Mouse (Mus musculus): Measurements from ENCODE around the gene Gm45713. TPM values are rescaled to one million over a fixed set of nuclear protein-coding genes. Genes with fewer than 3 reads are reported as not detected.

Gm45713 gene
- polyA plus RNA-seq, 1 experiment from 2014 or later, result not detected

- WGBS, result 78% methylated on average over 4 of the region's 4 CpGs
- no peaks in the 10 kb centered on the region for H3K9me3 ChIP-seq
- H3K27me3 ChIP-seq, result no peaks in the 10 kb centered on the region
- H3K9ac ChIP-seq (replicated peaks), result no peak overlapping the region
- no peak overlapping the region for H3K27ac ChIP-seq (replicated peaks)
- H3K4me2 ChIP-seq (replicated peaks), result no peak overlapping the region
- H3K4me3 ChIP-seq, result no peak overlapping the region
- no peak for ATAC-seq (replicated peaks)
- peaks cover 8% of the 10 kb centered on the region; the same call in 1 of the 2 replicates for H3K36me3 ChIP-seq
- H3K4me1 ChIP-seq, result peaks cover 2% of the 10 kb centered on the region; the same call in 1 of the 2 replicates
Measured at GRCm38 (mm10) chr7:45086084-45086483, 49.9 kb downstream of the Gm45713 start.

- Histone ChIP-seq H3K27ac (replicated peaks) (no peak overlapping the region), H3K36me3 (peaks cover 8% of the 10 kb centered on the region; the same call in 1 of the 2 replicates), H3K4me1 (peaks cover 2% of the 10 kb centered on the region; the same call in 1 of the 2 replicates), H3K4me2 (replicated peaks) (no peak overlapping the region), H3K9ac (replicated peaks) (no peak overlapping the region), H3K4me3 (no peak overlapping the region), H3K9me3 (no peaks in the 10 kb centered on the region), H3K27me3 (no peaks in the 10 kb centered on the region)
- no peak for ATAC-seq (replicated peaks)
- WGBS, result 82% methylated on average over 22 of the region's 22 CpGs
Measured at GRCm38 (mm10) chr7:45083300-45083890, 52.6 kb downstream of the Gm45713 start.

GRCm38 (mm10) chr7:45082401-45083299 is 53.4 kb downstream of the Gm45713 start:
- no peak overlapping the region for H3K27ac ChIP-seq (replicated peaks)
- no peak overlapping the region for H3K9ac ChIP-seq (replicated peaks)
- H3K9me3 ChIP-seq, result no peaks in the 10 kb centered on the region
- H3K36me3 ChIP-seq, result peaks cover 11% of the 10 kb centered on the region
- no peaks in the 10 kb centered on the region for H3K27me3 ChIP-seq
- no peak overlapping the region for H3K4me2 ChIP-seq (replicated peaks)
- H3K4me1 ChIP-seq, result peaks cover 2% of the 10 kb centered on the region; the same call in 1 of the 2 replicates
- no peak overlapping the region for H3K4me3 ChIP-seq
- no peak for ATAC-seq (replicated peaks)
- 76% methylated on average over 25 of the region's 25 CpGs for WGBS

- WGBS, result 42% methylated on average over 5 of the region's 5 CpGs
- no peak overlapping the region for H3K9ac ChIP-seq (replicated peaks)
- ATAC-seq (replicated peaks), result no peak
- no peak overlapping the region for H3K4me3 ChIP-seq
- H3K36me3 ChIP-seq, result peaks cover 19% of the 10 kb centered on the region
- H3K4me1 ChIP-seq, result peaks cover 2% of the 10 kb centered on the region; the same call in 1 of the 2 replicates
- H3K27ac ChIP-seq (replicated peaks), result no peak overlapping the region
- H3K9me3 ChIP-seq, result no peaks in the 10 kb centered on the region
- no peaks in the 10 kb centered on the region for H3K27me3 ChIP-seq
- no peak overlapping the region for H3K4me2 ChIP-seq (replicated peaks)
Measured at GRCm38 (mm10) chr7:45081016-45081415, 55.0 kb downstream of the Gm45713 start.

- WGBS, result 1% methylated on average over 10 of the region's 10 CpGs
- Histone ChIP-seq H3K9ac (replicated peaks) (no peak overlapping the region), H3K4me2 (replicated peaks) (no peak overlapping the region), H3K9me3 (no peaks in the 10 kb centered on the region), H3K27ac (replicated peaks) (no peak overlapping the region; the same call in 1 of the 2 replicates), H3K4me1 (peaks cover 2% of the 10 kb centered on the region; the same call in 1 of the 2 replicates), H3K36me3 (peaks cover 24% of the 10 kb centered on the region), H3K27me3 (no peaks in the 10 kb centered on the region), H3K4me3 (no peak overlapping the region)
- peak; percentile 63 for ATAC-seq (replicated peaks)
Measured at GRCm38 (mm10) chr7:45079856-45080255, 56.2 kb downstream of the Gm45713 start.

GRCm38 (mm10) chr7:45078513-45078912 is 57.5 kb downstream of the Gm45713 start:
- WGBS, result 41% methylated on average over 9 of the region's 9 CpGs
- no peak overlapping the region for H3K9ac ChIP-seq (replicated peaks)
- H3K27me3 ChIP-seq, result no peaks in the 10 kb centered on the region
- no peak for ATAC-seq (replicated peaks)
- H3K4me2 ChIP-seq (replicated peaks), result no peak overlapping the region
- H3K4me1 ChIP-seq, result peaks cover 2% of the 10 kb centered on the region; the same call in 1 of the 2 replicates
- H3K36me3 ChIP-seq, result peaks cover 25% of the 10 kb centered on the region
- no peaks in the 10 kb centered on the region for H3K9me3 ChIP-seq
- H3K27ac ChIP-seq (replicated peaks), result no peak overlapping the region
- H3K4me3 ChIP-seq, result no peak overlapping the region

- H3K27ac ChIP-seq (replicated peaks), result no peak overlapping the region
- 89% methylated on average over 2 of the region's 2 CpGs for WGBS
- no peaks in the 10 kb centered on the region for H3K27me3 ChIP-seq
- ATAC-seq (replicated peaks), result no peak
- H3K4me3 ChIP-seq, result no peak overlapping the region
- H3K9me3 ChIP-seq, result no peaks in the 10 kb centered on the region
- no peak overlapping the region for H3K4me2 ChIP-seq (replicated peaks)
- H3K36me3 ChIP-seq, result peaks cover 22% of the 10 kb centered on the region
- H3K9ac ChIP-seq (replicated peaks), result no peak overlapping the region
- H3K4me1 ChIP-seq, result peaks cover 2% of the 10 kb centered on the region; the same call in 1 of the 2 replicates
Measured at GRCm38 (mm10) chr7:45077829-45078228, 58.2 kb downstream of the Gm45713 start.

- no peak overlapping the region for H3K4me2 ChIP-seq (replicated peaks)
- no peak for ATAC-seq (replicated peaks)
- no peaks in the 10 kb centered on the region for H3K9me3 ChIP-seq
- H3K36me3 ChIP-seq, result peaks cover 22% of the 10 kb centered on the region
- H3K27ac ChIP-seq (replicated peaks), result no peak overlapping the region
- H3K9ac ChIP-seq (replicated peaks), result no peak overlapping the region
- peaks cover 2% of the 10 kb centered on the region; the same call in 1 of the 2 replicates for H3K4me1 ChIP-seq
- no peak overlapping the region for H3K4me3 ChIP-seq
- WGBS, result 91% methylated on average over 14 of the region's 14 CpGs
- H3K27me3 ChIP-seq, result no peaks in the 10 kb centered on the region
Measured at GRCm38 (mm10) chr7:45077322-45077721, 58.7 kb downstream of the Gm45713 start.

- Histone ChIP-seq H3K36me3 (peaks cover 22% of the 10 kb centered on the region), H3K27me3 (no peaks in the 10 kb centered on the region), H3K27ac (replicated peaks) (no peak overlapping the region), H3K4me1 (peaks cover 2% of the 10 kb centered on the region; the same call in 1 of the 2 replicates), H3K4me3 (no peak overlapping the region), H3K9me3 (no peaks in the 10 kb centered on the region), H3K4me2 (replicated peaks) (no peak overlapping the region), H3K9ac (replicated peaks) (no peak overlapping the region)
- 89% methylated on average over 30 of the region's 30 CpGs for WGBS
- no peak for ATAC-seq (replicated peaks)
Measured at GRCm38 (mm10) chr7:45076501-45076900, 59.5 kb downstream of the Gm45713 start.

MicroRNAs encoded within 50 kb of the gene (microRNA counts, 519-probe panel; counts per million panel counts)
- 2,820 counts per million, percentile 66 among the panel's probes with 10 or more counts for microRNA mmu-miR-150

Small RNA genes lying within 50 kb of the gene (microRNA-seq; reads per million reads assigned to microRNA genes)
- gene Mir150, result 42.2 reads per million, percentile 41 among the genes with 10 or more reads in this experiment
- gene Mir5121, result 7.7 reads per million, percentile 23 among the genes with 10 or more reads in this experiment
- not detected for gene Mir7055

Other genes starting within 250 kb of the Gm45713 start
- gene Med25, start 243.5 kb downstream of the Gm45713 start, polyA plus RNA-seq (2015; fragmentation: Nextera tagmentation; extraction: Ambion mirVana), result 164 and 166 TPM in 2 replicates
- 20.6 and 22.1 TPM in 2 replicates for gene Fuz, start 240.2 kb downstream of the Gm45713 start, polyA plus RNA-seq (2015; fragmentation: Nextera tagmentation; extraction: Ambion mirVana)
- 105 and 107 TPM in 2 replicates for gene Ap2a1, start 206.7 kb downstream of the Gm45713 start, polyA plus RNA-seq (2015; fragmentation: Nextera tagmentation; extraction: Ambion mirVana)
- gene Tsks, start 193.0 kb downstream of the Gm45713 start, polyA plus RNA-seq (2015; fragmentation: Nextera tagmentation; extraction: Ambion mirVana), result not detected in 2 replicates
- 48.2 and 51.6 TPM in 2 replicates for gene Cpt1c, start 161.4 kb downstream of the Gm45713 start, polyA plus RNA-seq (2015; fragmentation: Nextera tagmentation; extraction: Ambion mirVana)
- gene Prmt1, start 149.7 kb downstream of the Gm45713 start, polyA plus RNA-seq (2015; fragmentation: Nextera tagmentation; extraction: Ambion mirVana), result 703 and 728 TPM in 2 replicates
- 62.6 and 66.6 TPM in 2 replicates for gene Irf3, start 138.6 kb downstream of the Gm45713 start, polyA plus RNA-seq (2015; fragmentation: Nextera tagmentation; extraction: Ambion mirVana)
- gene Bcl2l12, start 137.5 kb downstream of the Gm45713 start, polyA plus RNA-seq (2015; fragmentation: Nextera tagmentation; extraction: Ambion mirVana), result 19.2 and 21.8 TPM in 2 replicates
- 42.8 and 47.1 TPM in 2 replicates for gene Scaf1, start 119.9 kb downstream of the Gm45713 start, polyA plus RNA-seq (2015; fragmentation: Nextera tagmentation; extraction: Ambion mirVana)
- 10.4 and 11.5 TPM in 2 replicates for gene Rras, start 118.3 kb downstream of the Gm45713 start, polyA plus RNA-seq (2015; fragmentation: Nextera tagmentation; extraction: Ambion mirVana)
- gene Prr12, start 83.3 kb downstream of the Gm45713 start, polyA plus RNA-seq (2015; fragmentation: Nextera tagmentation; extraction: Ambion mirVana), result 16.0 and 16.1 TPM in 2 replicates
- 62.4 and 63.9 TPM in 2 replicates for gene Nosip, start 73.8 kb downstream of the Gm45713 start, polyA plus RNA-seq (2015; fragmentation: Nextera tagmentation; extraction: Ambion mirVana)
- 12.6 and 15.3 TPM in 2 replicates for gene Prrg2, start 73.6 kb downstream of the Gm45713 start, polyA plus RNA-seq (2015; fragmentation: Nextera tagmentation; extraction: Ambion mirVana)
- 49.6 and 54.4 TPM in 2 replicates for gene Rcn3, start 44.0 kb downstream of the Gm45713 start, polyA plus RNA-seq (2015; fragmentation: Nextera tagmentation; extraction: Ambion mirVana)
- 16.6 and 17.8 TPM in 2 replicates for gene Fcgrt, start 32.4 kb downstream of the Gm45713 start, polyA plus RNA-seq (2015; fragmentation: Nextera tagmentation; extraction: Ambion mirVana)
- gene Rps11, start 11.8 kb downstream of the Gm45713 start, polyA plus RNA-seq (2015; fragmentation: Nextera tagmentation; extraction: Ambion mirVana), result 982 and 1,055 TPM in 2 replicates
- 890 and 969 TPM in 2 replicates for gene Rpl13a, start 7.5 kb downstream of the Gm45713 start, polyA plus RNA-seq (2015; fragmentation: Nextera tagmentation; extraction: Ambion mirVana)
- 1.6 and 2.1 TPM in 2 replicates for gene Flt3l, start 201 bp upstream of the Gm45713 start, polyA plus RNA-seq (2015; fragmentation: Nextera tagmentation; extraction: Ambion mirVana)
- gene Pih1d1, start 18.1 kb upstream of the Gm45713 start, polyA plus RNA-seq (2015; fragmentation: Nextera tagmentation; extraction: Ambion mirVana), result 96.0 and 96.9 TPM in 2 replicates
- 25.6 and 30.8 TPM in 2 replicates for gene Aldh16a1, start 18.4 kb upstream of the Gm45713 start, polyA plus RNA-seq (2015; fragmentation: Nextera tagmentation; extraction: Ambion mirVana)
- gene Slc17a7, start 27.7 kb upstream of the Gm45713 start, polyA plus RNA-seq (2015; fragmentation: Nextera tagmentation; extraction: Ambion mirVana), result 20.1 and 24.0 TPM in 2 replicates
- not detected in 2 replicates for gene Gfy, start 43.3 kb upstream of the Gm45713 start, polyA plus RNA-seq (2015; fragmentation: Nextera tagmentation; extraction: Ambion mirVana)
- not detected in 2 replicates for gene Pth2, start 44.8 kb upstream of the Gm45713 start, polyA plus RNA-seq (2015; fragmentation: Nextera tagmentation; extraction: Ambion mirVana)
- gene Ccdc155, start 68.7 kb upstream of the Gm45713 start, polyA plus RNA-seq (2015; fragmentation: Nextera tagmentation; extraction: Ambion mirVana), result 0.74 and 0.75 TPM in 2 replicates
- gene Dkkl1, start 75.9 kb upstream of the Gm45713 start, polyA plus RNA-seq (2015; fragmentation: Nextera tagmentation; extraction: Ambion mirVana), result 1.4 and 2.0 TPM in 2 replicates
- gene Tead2, start 79.5 kb upstream of the Gm45713 start, polyA plus RNA-seq (2015; fragmentation: Nextera tagmentation; extraction: Ambion mirVana), result 92.8 and 106 TPM in 2 replicates
- gene Cd37, start 102.9 kb upstream of the Gm45713 start, polyA plus RNA-seq (2015; fragmentation: Nextera tagmentation; extraction: Ambion mirVana), result 1.3 and 1.6 TPM in 2 replicates
- gene Slc6a16, start 104.9 kb upstream of the Gm45713 start, polyA plus RNA-seq (2015; fragmentation: Nextera tagmentation; extraction: Ambion mirVana), result 0.17 and 0.20 TPM in 2 replicates
- gene Slc6a21, start 141.3 kb upstream of the Gm45713 start, polyA plus RNA-seq (2015; fragmentation: Nextera tagmentation; extraction: Ambion mirVana), result not detected in 2 replicates
- 9.3 and 11.0 TPM in 2 replicates for gene Trpm4, start 197.5 kb upstream of the Gm45713 start, polyA plus RNA-seq (2015; fragmentation: Nextera tagmentation; extraction: Ambion mirVana)
- 0.10 and 0.23 TPM in 2 replicates for gene Hrc, start 199.1 kb upstream of the Gm45713 start, polyA plus RNA-seq (2015; fragmentation: Nextera tagmentation; extraction: Ambion mirVana)
- gene Ppfia3, start 230.8 kb upstream of the Gm45713 start, polyA plus RNA-seq (2015; fragmentation: Nextera tagmentation; extraction: Ambion mirVana), result 18.3 and 20.1 TPM in 2 replicates
- gene Lin7b, start 234.4 kb upstream of the Gm45713 start, polyA plus RNA-seq (2015; fragmentation: Nextera tagmentation; extraction: Ambion mirVana), result 9.1 and 10.5 TPM in 2 replicates